Mouse (Mus musculus) heart, adult 2 months (tissue): Measurements from ENCODE around the gene Ccdc124. TPM values are rescaled to one million over a fixed set of nuclear protein-coding genes. Genes with fewer than 3 reads are reported as not detected.

Source experiments
- DNase-seq, 2 experiments: peaks; one replicate each; pipeline ENCODE4 v3.0.0; 2021
- H3K27ac ChIP-seq: fragments of 200-600 bp; 2 replicates; pipeline ENCODE4 v1.8.1; 2022
- H3K27me3 ChIP-seq: fragments of 200-500 bp; 2 replicates; pipeline ENCODE4 v1.6.1; 2012; ENCODE audit warnings: mild to moderate bottlenecking, low read length, inconsistent platforms, mixed read lengths; ENCODE audit not compliant: control insufficient read depth, insufficient read depth
- H3K36me3 ChIP-seq: fragments of 200-500 bp; 2 replicates; pipeline ENCODE4 v1.6.1; 2012; ENCODE audit warnings: low read length, inconsistent platforms; ENCODE audit not compliant: control insufficient read depth, insufficient read depth
- H3K4me1 ChIP-seq: fragments of 200-500 bp; 2 replicates; pipeline ENCODE4 v1.6.1; 2011; ENCODE audit warnings: low read length; ENCODE audit not compliant: control insufficient read depth, insufficient read depth
- H3K4me3 ChIP-seq: fragments of 200-600 bp; 2 replicates; pipeline ENCODE4 v1.8.1; 2022
- H3K79me2 ChIP-seq: fragments of 200-500 bp; replicated peaks from 2 replicates; pipeline ENCODE4 v1.6.1; 2012; ENCODE audit warnings: mild to moderate bottlenecking, inconsistent platforms, low read length, moderate library complexity, mixed read lengths; ENCODE audit not compliant: control insufficient read depth, insufficient read depth
- H3K9ac ChIP-seq: fragments of 200-500 bp; 2 replicates; pipeline ENCODE4 v1.6.1; 2012; ENCODE audit warnings: low read depth, mild to moderate bottlenecking, control low read depth, inconsistent platforms, low read length, mixed read lengths
- CTCF ChIP-seq: fragments of 200-600 bp; IDR thresholded peaks from 2 replicates; pipeline ENCODE4 v1.8.1; 2022; ENCODE audit warnings: antibody characterized with exemption, mild to moderate bottlenecking, moderate library complexity
- EP300 ChIP-seq: fragments of 200-500 bp; IDR thresholded peaks from 2 replicates; pipeline ENCODE4 v1.6.1; 2011; ENCODE audit warnings: low read depth, low read length, control low read depth; ENCODE audit not compliant: insufficient read depth
- POLR2A ChIP-seq: fragments of 200-500 bp; IDR thresholded peaks from 2 replicates; pipeline ENCODE4 v1.6.1; 2011; ENCODE audit warnings: mild to moderate bottlenecking, low read depth, low read length, control low read depth; ENCODE audit not compliant: insufficient read depth
- WGBS: fragments of 180-500 bp; shearing (Covaris S2); methylation state at CpG from one replicate; pipeline ENCODE4 v1.1.7; 2018; 5-methylcytosine and 5-hydroxymethylcytosine counted together
- intact Hi-C: fragments of 180-260 bp; cut with DNase I; formaldehyde crosslinking; loops from one replicate; pipeline ENCODE4 v1.15.1; 2025
- microRNA-seq, 2 experiments: library from miRNA; unstranded; fragments of <30 nt; microRNA quantifications; one replicate each; pipeline ENCODE4 v1.2.0; 2021
- polyA plus RNA-seq: library from polyadenylated mRNA; depleted of rRNA; stranded (reverse); fragments of >200 nt; gene quantifications from 2 replicates; pipeline ENCODE4 v1.2.3, GENCODE M21; 2012; rRNA removed
- total RNA-seq, 2 experiments: library from RNA; stranded (reverse); gene quantifications; 2 replicates each; pipeline ENCODE4 v1.2.3; 2021

The Ccdc124 gene
- total and polyA plus RNA-seq, 3 experiments = 40.7 to 49.1 (median 44.6) TPM

- H3K9ac ChIP-seq = no peak overlapping the region
- no peak overlapping the region for H3K4me3 ChIP-seq
- no peaks in the 10 kb centered on the region for H3K79me2 ChIP-seq
- H3K4me1 ChIP-seq = no peaks in the 10 kb centered on the region
- WGBS = 32% methylated on average over 11 of the region's 11 CpGs
- H3K27me3 ChIP-seq = no peaks in the 10 kb centered on the region; the same call in 1 of the 2 replicates
- intact Hi-C loops = loop anchor here (1.0 to 2.0 kb wide), 3 partner anchors 19 to 102 kb away; no protein-coding TSS in a partner anchor
- no peak for DNase-seq
- TF ChIP-seq POLR2A = no peak
- TF ChIP-seq EP300 = no peak
- TF ChIP-seq CTCF = no peak
- no peak overlapping the region for H3K27ac ChIP-seq
- H3K36me3 ChIP-seq = no peaks in the 10 kb centered on the region
Observed at GRCm38 (mm10) chr8:70821992-70822391, 51.7 kb downstream of the Ccdc124 start.

- 14% methylated on average over 30 of the region's 30 CpGs for WGBS
- Histone ChIP-seq H3K27me3 (peaks cover 5% of the 10 kb centered on the region), H3K4me1 (no peaks in the 10 kb centered on the region), H3K9ac (no peak overlapping the region), H3K27ac (no peak overlapping the region), H3K79me2 (no peaks in the 10 kb centered on the region), H3K36me3 (no peaks in the 10 kb centered on the region), H3K4me3 (no peak overlapping the region)
- DNase-seq = peak; percentile 77 to 84
- intact Hi-C loops = loop anchor here (1.0 to 2.0 kb wide), 3 partner anchors 20 to 101 kb away; no protein-coding TSS in a partner anchor
- TF ChIP-seq POLR2A (no peak), EP300 (peak; percentile 85)
Observed at GRCm38 (mm10) chr8:70821399-70821962, 52.3 kb downstream of the Ccdc124 start.

GRCm38 (mm10) chr8:70820101-70820935, 53.4 kb downstream of the Ccdc124 start:
- Histone ChIP-seq H3K27ac (peak overlapping the region; percentile 56), H3K79me2 (no peaks in the 10 kb centered on the region), H3K9ac (no peak overlapping the region), H3K27me3 (peaks cover 6% of the 10 kb centered on the region), H3K4me1 (no peaks in the 10 kb centered on the region), H3K4me3 (no peak overlapping the region; the same call in 1 of the 2 replicates), H3K36me3 (no peaks in the 10 kb centered on the region)
- peak; percentile 66 to 78 for DNase-seq
- intact Hi-C loops = loop anchor here (2.0 kb wide), 1 partner anchor 46 kb away; no protein-coding TSS in a partner anchor
- TF ChIP-seq CTCF (no peak), POLR2A (no peak), EP300 (no peak)
- 9% methylated on average over 31 of the region's 31 CpGs for WGBS

Small RNAs within 50 kb of the gene (microRNA-seq; reads per million reads assigned to microRNA genes)
- 0.77 to 1.1 reads per million in 2 experiments for gene Mir7067

Other genes starting within 250 kb of the Ccdc124 start
- 1 to 10 TPM; 1.1 to 2.0 TPM for gene Gdf15, start 241.5 kb downstream of the Ccdc124 start, total RNA-seq
- 0.38 and 3.8 TPM in 2 replicates for gene Gdf15, start 241.5 kb downstream of the Ccdc124 start, polyA plus RNA-seq
- 10 to 100 TPM; 39.7 to 48.4 TPM for gene Pgpep1, start 213.5 kb downstream of the Ccdc124 start, total RNA-seq
- 35.5 and 44.8 TPM in 2 replicates for gene Pgpep1, start 213.5 kb downstream of the Ccdc124 start, polyA plus RNA-seq
- gene Lsm4, start 200.7 kb downstream of the Ccdc124 start, total RNA-seq = 10 to 100 TPM; 56.9 to 64.2 TPM
- gene Lsm4, start 200.7 kb downstream of the Ccdc124 start, polyA plus RNA-seq = 54.1 and 68.3 TPM in 2 replicates
- gene Jund, start 175.0 kb downstream of the Ccdc124 start, total RNA-seq = 100 to 1,000 TPM; 123 to 127 TPM
- 66.2 and 109 TPM in 2 replicates for gene Jund, start 175.0 kb downstream of the Ccdc124 start, polyA plus RNA-seq
- not detected for gene Iqcn, start 170.5 kb downstream of the Ccdc124 start, total RNA-seq
- gene Iqcn, start 170.5 kb downstream of the Ccdc124 start, polyA plus RNA-seq = 0.06 and 0.12 TPM in 2 replicates
- gene Gm3336, start 155.4 kb downstream of the Ccdc124 start, total RNA-seq = not detected
- not detected in 2 replicates for gene Gm3336, start 155.4 kb downstream of the Ccdc124 start, polyA plus RNA-seq
- gene Pde4c, start 150.2 kb downstream of the Ccdc124 start, total RNA-seq = 1 to 10 TPM; 2.3 to 2.7 TPM
- gene Pde4c, start 150.2 kb downstream of the Ccdc124 start, polyA plus RNA-seq = 10.8 and 11.0 TPM in 2 replicates
- 10 to 100 TPM; 46.5 to 48.0 TPM for gene Rab3a, start 119.3 kb downstream of the Ccdc124 start, total RNA-seq
- gene Rab3a, start 119.3 kb downstream of the Ccdc124 start, polyA plus RNA-seq = 89.1 and 117 TPM in 2 replicates
- 10 to 100 TPM; 21.7 to 29.1 TPM for gene Mpv17l2, start 113.0 kb downstream of the Ccdc124 start, total RNA-seq
- gene Mpv17l2, start 113.0 kb downstream of the Ccdc124 start, polyA plus RNA-seq = 30.0 and 32.2 TPM in 2 replicates
- gene Pik3r2, start 97.2 kb downstream of the Ccdc124 start, total RNA-seq = 10 to 100 TPM; 22.0 to 22.4 TPM
- 34.3 and 45.5 TPM in 2 replicates for gene Pik3r2, start 97.2 kb downstream of the Ccdc124 start, polyA plus RNA-seq
- gene Mast3, start 68.9 kb downstream of the Ccdc124 start, total RNA-seq = 1 to 10 TPM; 6.0 to 7.4 TPM
- gene Mast3, start 68.9 kb downstream of the Ccdc124 start, polyA plus RNA-seq = 12.7 and 13.9 TPM in 2 replicates
- gene Il12rb1, start 65.5 kb downstream of the Ccdc124 start, total RNA-seq = not detected
- gene Il12rb1, start 65.5 kb downstream of the Ccdc124 start, polyA plus RNA-seq = 0.15 and 0.16 TPM in 2 replicates
- gene Arrdc2, start 34.2 kb downstream of the Ccdc124 start, total RNA-seq = 10 to 100 TPM in 1 of 2 experiments, 1 to 10 TPM in 1; 8.9 to 18.6 TPM
- gene Arrdc2, start 34.2 kb downstream of the Ccdc124 start, polyA plus RNA-seq = 15.2 and 36.2 TPM in 2 replicates
- 10 to 100 TPM; 12.6 to 14.7 TPM for gene Kcnn1, start 10.7 kb downstream of the Ccdc124 start, total RNA-seq
- gene Kcnn1, start 10.7 kb downstream of the Ccdc124 start, polyA plus RNA-seq = 21.5 and 29.0 TPM in 2 replicates
- not detected for gene Slc5a5, start 18.8 kb upstream of the Ccdc124 start, total RNA-seq
- gene Slc5a5, start 18.8 kb upstream of the Ccdc124 start, polyA plus RNA-seq = 0.18 TPM in 2 replicates
- gene Rpl18a, start 23.5 kb upstream of the Ccdc124 start, total RNA-seq = 1,000 to 10,000 TPM in 1 of 2 experiments, 100 to 1,000 TPM in 1; 909 to 1,075 TPM
- gene Rpl18a, start 23.5 kb upstream of the Ccdc124 start, polyA plus RNA-seq = 1,802 and 2,387 TPM in 2 replicates
- gene Map1s, start 32.0 kb upstream of the Ccdc124 start, total RNA-seq = 10 to 100 TPM; 17.8 to 21.3 TPM
- gene Map1s, start 32.0 kb upstream of the Ccdc124 start, polyA plus RNA-seq = 12.0 and 20.2 TPM in 2 replicates